Mouse (Mus musculus) myocyte (in vitro differentiated cells): Measurements from ENCODE around the gene Gm20388.
"Not testable (repeated sequence)": the region's sequence is repeated elsewhere in the genome, so short reads cannot be mapped to it uniquely, and the experiment has no call there.

Experiments used
- MAX ChIP-seq: IDR thresholded peaks from one replicate; pipeline ENCODE4 v1.6.1; 2011; ENCODE audit warnings: low read depth, mild to moderate bottlenecking, control low read depth
- POLR2A ChIP-seq: IDR thresholded peaks from one replicate; pipeline ENCODE4 v1.6.1; 2011; ENCODE audit warnings: low read depth, mild to moderate bottlenecking, control low read depth, moderate library complexity; ENCODE audit not compliant: insufficient read length
- POLR2AphosphoS2 ChIP-seq: IDR thresholded peaks from one replicate; pipeline ENCODE4 v1.6.1; 2011; ENCODE audit warnings: low read depth, control low read depth; ENCODE audit not compliant: insufficient read length
- REST ChIP-seq: IDR thresholded peaks from one replicate; pipeline ENCODE4 v1.6.1; 2011; ENCODE audit warnings: mild to moderate bottlenecking, control low read depth, moderate library complexity; ENCODE audit not compliant: insufficient read depth, insufficient read length
- TCF12 ChIP-seq: IDR thresholded peaks from one replicate; pipeline ENCODE4 v1.6.1; 2011; ENCODE audit warnings: mild to moderate bottlenecking, control low read depth; ENCODE audit not compliant: poor library complexity, insufficient read depth, severe bottlenecking
- TCF3 ChIP-seq: IDR thresholded peaks from one replicate; pipeline ENCODE4 v1.6.1; 2011; ENCODE audit warnings: low read depth, control low read depth; ENCODE audit not compliant: insufficient read length
- USF1 ChIP-seq: IDR thresholded peaks from one replicate; pipeline ENCODE4 v1.6.1; 2011; ENCODE audit warnings: low read depth, mild to moderate bottlenecking, control low read depth, moderate library complexity

DNA sequence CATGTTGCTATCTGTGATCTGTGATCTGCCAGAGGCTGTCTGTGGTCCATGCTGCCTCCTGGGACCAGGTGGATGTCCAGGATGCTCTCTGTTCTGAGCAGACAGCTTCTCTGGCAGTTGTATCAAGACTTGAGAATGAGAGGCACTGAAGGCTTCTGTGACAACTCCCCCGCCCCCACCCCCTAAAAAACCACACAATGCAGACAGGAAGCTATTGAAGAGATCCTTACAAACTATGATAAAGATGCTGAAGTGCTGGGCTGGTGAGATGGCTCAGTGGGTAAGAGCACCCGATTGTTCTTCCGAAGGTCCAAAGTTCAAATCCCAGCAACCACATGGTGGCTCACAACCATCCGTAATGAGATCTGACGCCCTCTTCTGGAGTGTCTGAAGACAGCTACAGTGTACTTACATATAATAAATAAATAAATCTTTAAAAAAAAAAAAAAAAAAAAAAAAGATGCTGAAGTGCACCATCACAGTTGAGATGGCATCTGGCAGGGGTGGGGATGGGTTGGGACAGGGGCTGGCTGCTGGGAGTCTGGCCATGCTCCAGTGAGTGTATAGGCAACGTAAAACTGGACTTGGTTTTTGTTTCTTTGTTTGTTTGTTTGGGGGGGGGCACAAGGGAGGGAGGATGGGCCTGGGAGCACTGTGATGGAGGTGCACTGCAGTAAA lies 1235.0 kb downstream of the Gm20388 start:
- not testable (repeated sequence) for TF ChIP-seq MAX, POLR2AphosphoS2, USF1, POLR2A, REST, TCF12, TCF3
